Mouse (Mus musculus): Measurements from ENCODE around the gene Hsf2bp.

The Hsf2bp gene

DNA sequence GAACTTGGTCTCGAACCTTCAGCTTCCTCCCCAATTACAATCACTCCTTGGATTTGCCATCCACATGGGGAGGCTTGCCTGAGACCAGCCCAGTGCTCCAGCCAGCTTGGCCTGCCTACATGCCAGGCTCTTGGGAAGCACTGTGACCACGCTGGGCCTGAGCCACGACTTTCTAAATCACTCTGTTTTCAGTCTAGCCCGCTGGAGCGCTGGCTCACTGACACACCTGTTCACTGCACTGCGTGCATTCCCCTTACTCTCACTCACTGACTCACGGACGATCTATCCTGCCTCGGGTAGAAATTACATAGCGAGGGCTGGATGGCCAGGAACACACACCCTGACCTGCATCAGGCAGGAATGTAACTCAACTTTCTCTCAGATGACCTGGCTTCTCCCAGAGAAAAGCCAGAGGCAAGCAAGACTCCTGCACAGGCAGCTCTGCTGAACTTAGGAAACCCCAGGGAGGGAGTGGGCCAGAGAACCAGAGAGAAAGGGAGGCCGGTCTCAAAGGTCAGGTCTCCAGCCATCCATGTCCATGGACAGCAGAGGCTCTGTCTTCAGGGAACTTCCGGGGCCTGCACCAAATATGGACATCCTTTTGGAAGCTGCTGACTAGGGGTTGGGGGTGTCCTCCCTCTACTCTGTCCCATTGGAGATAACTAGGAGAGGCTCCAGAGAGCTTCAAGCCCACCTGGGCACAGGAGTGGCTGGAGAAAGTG, 97.4 kb downstream of the Hsf2bp start:
- DNase-seq (ENCODE audit: extremely low spot score, low spot score) = no peak

GRCm38 (mm10) chr17:31937141-31937554, 99.0 kb downstream of the Hsf2bp start:
- no peak for DNase-seq (ENCODE audit: extremely low spot score, low spot score)

GRCm38 (mm10) chr17:31935841-31936240, 100.3 kb downstream of the Hsf2bp start:
- no peak for DNase-seq (ENCODE audit: extremely low spot score, low spot score)

GRCm38 (mm10) chr17:31935091-31935830, 100.9 kb downstream of the Hsf2bp start:
- no peak for DNase-seq (ENCODE audit: extremely low spot score, low spot score)

DNA sequence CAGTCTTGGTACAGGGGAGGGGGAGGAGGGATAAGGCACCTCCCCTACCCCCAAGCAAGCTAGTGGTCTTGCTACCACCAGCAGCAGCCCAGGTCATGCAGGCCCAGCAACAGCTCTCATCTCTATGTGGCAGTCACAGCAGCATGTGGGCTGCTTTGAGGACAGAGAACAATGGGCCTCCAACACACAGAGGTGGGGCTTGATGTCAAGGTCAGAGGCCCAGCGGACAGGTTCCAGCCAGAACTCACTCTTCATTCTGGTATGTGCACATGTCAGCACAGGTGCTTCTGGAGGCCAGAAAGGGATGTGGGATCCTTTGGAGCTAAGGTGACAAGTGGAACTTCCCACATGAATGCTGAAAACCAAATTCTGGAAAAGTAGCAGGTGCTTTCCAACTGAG, 102.2 kb downstream of the Hsf2bp start:
- no peak for DNase-seq (ENCODE audit: extremely low spot score, low spot score)

DNA sequence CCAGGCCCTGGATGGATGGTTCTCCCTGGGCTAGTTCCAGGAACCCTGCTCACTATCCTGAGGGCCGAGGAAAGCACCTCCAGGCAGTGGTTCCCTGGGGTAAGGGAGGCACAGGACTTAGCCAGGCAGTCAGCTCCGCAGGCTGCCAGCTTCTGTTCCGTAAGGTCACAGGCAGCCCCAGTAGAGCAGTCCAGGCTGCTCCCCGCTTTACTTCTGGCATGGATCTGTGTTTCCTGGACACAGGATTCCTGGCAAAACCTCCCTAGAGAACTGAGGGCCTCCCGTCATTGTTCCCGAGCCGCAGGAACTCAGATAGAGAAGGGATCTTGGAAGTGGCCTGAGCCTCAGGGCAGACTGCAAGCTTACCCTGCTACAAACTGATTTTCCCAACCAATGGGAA, 104.7 kb downstream of the Hsf2bp start:
- DNase-seq (ENCODE audit: extremely low spot score, low spot score) = no peak

DNA sequence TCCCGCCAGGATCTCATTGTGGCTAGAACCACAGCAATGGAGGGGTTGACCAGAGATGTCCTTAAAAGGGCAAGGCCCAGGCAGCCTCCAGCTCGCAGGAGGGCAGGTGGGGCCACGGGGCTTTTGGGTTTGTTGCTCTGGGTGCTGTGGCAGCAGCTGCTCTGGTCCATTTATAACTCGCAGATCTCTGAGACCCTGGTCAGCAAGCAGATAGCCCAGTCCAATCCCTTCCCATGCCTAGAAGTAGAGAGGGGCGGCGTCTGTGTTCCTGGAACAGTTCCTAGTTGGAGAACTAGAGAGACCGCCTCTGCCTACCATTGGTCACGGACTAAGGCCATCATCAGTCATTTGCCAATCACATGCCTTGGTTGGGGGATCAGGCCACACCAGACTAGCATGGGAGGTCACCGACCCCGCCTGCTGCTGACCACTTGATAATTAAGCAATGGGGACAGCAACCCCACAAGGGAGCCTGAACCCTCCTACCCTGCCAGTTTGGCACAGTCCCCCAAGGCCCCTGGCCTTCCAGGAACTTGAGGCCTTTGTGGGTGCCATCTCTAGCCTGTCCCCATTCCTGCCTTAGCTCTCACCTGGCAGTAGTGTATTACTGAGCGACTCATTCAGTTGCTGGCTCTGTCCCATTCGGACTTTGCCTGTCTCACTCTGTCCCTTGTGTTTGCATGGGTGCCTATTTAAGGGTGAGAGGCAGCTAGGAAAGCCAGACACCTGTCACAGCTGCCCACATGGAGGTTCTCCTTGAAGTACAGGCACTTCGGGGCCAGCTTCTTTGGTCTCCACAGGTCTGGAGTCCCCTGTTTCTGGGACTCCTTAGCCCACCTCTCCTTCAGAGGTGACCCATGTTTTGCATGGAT, 106.1 kb downstream of the Hsf2bp start:
- peak; percentile 47 for DNase-seq (ENCODE audit: extremely low spot score, low spot score)

GRCm38 (mm10) chr17:31929032-31929431, 107.1 kb downstream of the Hsf2bp start:
- DNase-seq (ENCODE audit: extremely low spot score, low spot score) = no peak

DNA sequence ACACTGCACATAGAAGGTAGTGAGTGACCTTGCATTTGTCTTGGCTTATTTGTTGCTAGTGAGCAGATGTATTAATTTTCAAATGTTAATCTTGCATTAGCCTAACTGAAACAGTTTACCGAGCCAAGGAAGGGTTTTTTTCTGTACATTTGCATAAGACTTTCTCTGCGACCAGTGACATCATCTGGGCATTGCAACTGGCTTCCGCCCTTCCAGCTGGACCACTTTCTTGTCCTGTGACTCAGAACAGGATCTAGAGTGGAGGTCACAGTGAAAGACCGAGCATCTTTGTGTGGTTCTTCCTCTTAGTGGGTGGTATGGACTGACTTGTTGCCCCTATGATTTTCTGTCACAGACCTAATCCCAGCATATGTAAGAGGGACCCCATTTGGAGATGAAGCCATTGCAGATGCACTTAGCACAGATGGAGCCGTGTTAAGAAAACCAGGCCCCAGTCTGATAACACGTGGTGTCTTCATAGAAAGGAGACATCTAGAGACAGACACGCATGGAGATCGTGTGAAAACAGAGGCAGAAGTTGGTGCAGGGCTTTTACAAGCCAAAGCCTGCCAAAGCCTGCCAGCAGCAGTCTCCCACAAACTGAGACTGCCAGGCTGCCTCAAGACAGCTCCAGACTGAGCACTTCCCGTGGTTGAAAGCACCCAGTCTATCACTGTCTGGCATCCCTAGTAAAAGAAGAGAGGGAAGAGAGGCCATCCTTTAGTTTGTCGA, 108.1 kb downstream of the Hsf2bp start:
- DNase-seq (ENCODE audit: extremely low spot score, low spot score) = no peak

DNA sequence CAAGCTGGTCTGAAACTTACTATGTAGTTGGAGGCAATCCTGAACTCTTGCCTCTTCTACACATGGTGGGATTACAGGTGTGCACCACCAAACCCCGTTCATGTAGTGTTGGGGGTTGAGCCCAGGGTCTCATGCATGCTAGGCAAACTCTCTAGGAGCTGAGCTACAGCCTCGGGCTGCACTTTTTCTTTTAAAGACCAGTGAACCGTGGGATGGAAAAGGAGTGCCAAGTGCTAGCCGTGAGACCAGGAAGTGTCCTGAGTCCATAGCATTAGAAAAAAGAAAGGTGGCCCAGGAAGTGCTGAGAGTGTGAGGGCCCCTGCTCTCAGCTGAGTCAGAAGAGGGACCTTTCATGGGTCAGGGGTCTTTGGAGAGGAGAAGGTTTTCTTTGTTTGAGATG, 111.9 kb downstream of the Hsf2bp start:
- DNase-seq (ENCODE audit: extremely low spot score, low spot score) = no peak

- no peak for DNase-seq (ENCODE audit: extremely low spot score, low spot score)
Observed at GRCm38 (mm10) chr17:31923310-31923970, 112.7 kb downstream of the Hsf2bp start.

DNA sequence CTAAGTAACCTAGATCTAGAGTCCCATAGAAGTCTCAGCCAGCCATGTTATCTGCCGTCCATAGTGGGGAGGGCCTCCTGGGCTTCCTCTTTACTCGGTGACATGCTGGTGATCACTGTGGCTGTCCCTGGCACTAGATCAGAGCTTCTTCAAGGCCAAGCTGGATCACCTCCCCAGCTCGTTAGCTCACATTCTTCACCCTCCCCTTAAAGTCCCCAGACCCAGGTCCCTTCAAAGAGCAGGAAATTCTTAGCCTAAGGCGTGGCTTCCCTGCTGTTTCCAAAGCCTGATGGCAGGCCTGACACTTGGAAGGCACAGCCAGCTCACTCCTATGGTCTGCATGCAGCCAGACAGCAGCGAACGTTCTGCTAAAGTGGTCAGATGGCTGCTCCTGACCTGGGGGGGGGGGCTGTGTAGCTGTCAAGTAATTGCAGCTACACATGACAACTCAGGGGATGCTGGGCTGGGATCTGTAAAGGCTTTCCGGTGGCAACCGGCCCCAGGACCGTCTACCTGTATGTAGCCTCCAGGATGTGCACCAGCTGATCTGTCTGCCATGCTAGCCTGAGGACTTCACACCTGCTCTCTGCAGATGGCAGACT, 115.5 kb downstream of the Hsf2bp start:
- DNase-seq (ENCODE audit: extremely low spot score, low spot score) = no peak

GRCm38 (mm10) chr17:31919599-31919998, 116.5 kb downstream of the Hsf2bp start:
- no peak for DNase-seq (ENCODE audit: extremely low spot score, low spot score)

DNA sequence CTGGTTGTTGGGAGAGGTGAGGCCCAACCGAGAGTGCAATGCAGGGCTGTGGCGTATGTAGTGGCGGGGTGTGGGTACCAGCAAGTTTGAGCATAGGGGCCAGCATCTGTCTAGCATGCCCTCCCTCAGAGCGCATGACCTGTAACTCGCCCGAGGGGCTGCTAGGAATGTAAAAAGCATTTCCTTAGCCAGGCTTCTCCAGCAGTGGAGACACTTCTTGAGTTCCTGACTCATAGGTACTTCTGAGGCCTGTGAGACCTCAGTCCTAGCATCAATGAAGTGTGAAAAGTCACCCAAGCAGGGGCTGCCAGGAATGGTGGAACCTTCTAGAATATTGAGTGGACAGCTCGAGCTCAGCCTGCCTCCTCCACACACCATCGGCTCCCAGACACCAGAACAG, 117.8 kb downstream of the Hsf2bp start:
- DNase-seq (ENCODE audit: extremely low spot score, low spot score) = no peak

DNA sequence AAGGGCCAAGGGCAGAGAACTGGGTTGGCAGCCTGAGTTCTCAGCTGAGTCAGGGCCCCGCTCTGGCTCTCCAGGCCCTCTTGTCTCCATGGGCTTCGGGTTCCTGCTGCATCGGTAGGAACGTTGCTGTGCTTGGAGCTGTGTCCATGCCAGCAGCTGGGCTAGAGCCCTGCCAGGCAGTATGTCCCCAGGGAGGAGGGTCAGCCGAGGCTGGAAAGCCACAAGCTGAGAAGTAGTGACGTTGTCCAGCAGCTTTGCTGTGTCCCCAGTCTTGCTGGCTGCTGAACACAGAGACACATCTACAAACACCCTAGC, 119.7 kb downstream of the Hsf2bp start:
- DNase-seq (ENCODE audit: extremely low spot score, low spot score) = no peak

DNA sequence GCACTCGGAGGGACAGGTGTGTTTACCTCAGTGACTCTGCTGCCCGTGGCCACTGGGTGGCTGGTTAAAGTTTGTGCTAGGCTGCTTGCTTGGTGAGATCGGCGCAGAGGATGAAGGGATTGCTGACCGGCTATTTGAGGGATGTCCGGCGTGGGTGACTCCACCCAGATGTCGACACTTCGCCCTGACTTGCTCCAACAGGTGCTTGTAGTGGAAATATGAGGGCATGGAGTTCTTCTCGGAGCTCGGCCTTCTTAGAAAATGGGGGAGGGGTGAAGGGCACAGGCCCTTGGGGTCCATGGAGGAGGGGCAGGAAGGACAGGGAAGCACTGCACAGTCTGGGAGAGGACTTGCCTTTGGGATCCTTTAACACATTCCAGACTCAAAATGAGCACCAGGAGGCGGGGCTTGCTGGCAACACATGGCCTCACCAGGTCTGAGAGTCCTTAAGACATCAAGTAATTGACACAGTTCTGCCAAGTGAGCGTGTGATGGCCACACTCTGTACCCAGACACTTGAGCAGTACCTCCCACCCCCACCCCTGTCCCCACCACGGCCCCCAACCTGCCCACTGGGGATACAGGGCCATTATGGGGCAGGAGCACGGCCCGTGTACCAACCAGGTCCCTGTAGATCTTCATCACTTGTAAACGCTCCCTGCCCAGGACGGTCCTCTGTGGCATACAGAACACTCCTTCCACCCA, 120.2 kb downstream of the Hsf2bp start:
- no peak for DNase-seq (ENCODE audit: extremely low spot score, low spot score)

GRCm38 (mm10) chr17:31914323-31914722, 121.8 kb downstream of the Hsf2bp start:
- DNase-seq (ENCODE audit: extremely low spot score, low spot score) = no peak

DNA sequence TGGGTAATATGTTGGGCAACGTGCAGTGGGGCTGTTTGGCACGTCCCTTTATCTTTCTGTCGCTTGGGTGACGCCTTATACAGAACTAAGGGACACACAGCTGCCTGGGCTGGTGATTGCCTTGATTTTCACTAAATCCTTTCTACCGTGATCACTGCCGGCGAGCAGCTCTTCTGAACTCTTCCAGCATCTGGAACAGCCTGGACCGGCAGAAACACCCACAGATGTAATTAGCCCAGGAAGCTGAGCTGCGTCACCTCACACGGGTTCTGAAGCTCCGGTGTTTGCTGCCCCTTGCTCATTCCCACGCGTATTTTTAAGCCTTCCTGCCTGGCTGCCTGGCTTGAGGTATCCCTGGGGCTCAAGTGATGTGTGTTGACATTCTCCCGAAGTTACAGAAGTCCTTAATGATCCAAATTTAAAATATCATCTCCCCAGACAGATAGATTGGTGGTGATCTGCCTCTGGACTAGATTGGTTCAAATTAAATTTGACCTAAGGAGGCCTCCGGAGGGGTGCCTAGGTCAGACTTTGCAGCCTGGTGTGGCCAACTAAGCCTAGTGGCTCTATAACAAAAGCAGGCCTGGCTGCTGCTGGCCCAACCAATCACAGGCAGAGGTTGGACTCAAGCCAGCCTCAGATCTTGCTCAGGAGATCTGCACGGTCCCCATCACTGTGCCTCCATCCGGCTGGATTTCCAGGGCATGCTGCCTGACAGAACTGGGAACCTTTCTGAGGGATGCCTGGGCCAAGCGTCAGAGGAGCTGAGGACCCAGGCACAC, 123.1 kb downstream of the Hsf2bp start:
- DNase-seq (ENCODE audit: extremely low spot score, low spot score) = no peak

GRCm38 (mm10) chr17:31912387-31912786, 123.8 kb downstream of the Hsf2bp start:
- no peak for DNase-seq (ENCODE audit: extremely low spot score, low spot score)
